Mouse (Mus musculus): Measurements from ENCODE around the gene Aff1. TPM values are rescaled to one million over a fixed set of nuclear protein-coding genes. Genes with fewer than 3 reads are reported as not detected.

Gene Aff1
- polyA plus RNA-seq, 1 experiment from 2014 or later: 2.1 TPM

DNA sequence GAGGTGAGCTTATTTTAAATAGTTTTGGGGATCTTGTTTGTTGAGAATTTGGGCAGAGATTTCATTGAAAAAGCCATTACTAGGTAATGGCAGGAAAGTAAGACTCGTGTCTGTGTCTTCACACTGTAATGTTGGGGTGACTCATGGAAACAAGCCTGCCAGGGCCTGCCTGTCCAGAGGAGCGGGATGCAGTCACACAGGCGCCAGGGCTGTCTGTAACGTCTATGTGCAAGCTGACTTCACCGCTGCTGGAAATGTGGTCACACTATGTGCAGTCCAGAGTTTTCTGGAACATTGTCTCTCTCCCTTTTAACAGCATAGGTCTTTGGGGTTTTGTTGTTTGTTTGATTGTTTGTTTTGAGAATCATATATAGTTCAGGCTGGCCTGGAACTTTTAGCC, 130.8 kb downstream of the Aff1 start:
- H3K4me1 ChIP-seq: no peaks in the 10 kb centered on the region
- H3K9me3 ChIP-seq: no peaks in the 10 kb centered on the region
- H3K4me2 ChIP-seq: no peak overlapping the region
- no peaks in the 10 kb centered on the region for H3K27me3 ChIP-seq (replicated peaks)
- no peaks in the 10 kb centered on the region for H3K36me3 ChIP-seq (replicated peaks)
- no peak overlapping the region for H3K9ac ChIP-seq
- H3K27ac ChIP-seq: no peak overlapping the region
- ATAC-seq (replicated peaks): no peak
- 93% methylated on average over 5 of the region's 5 CpGs for WGBS
- no peak overlapping the region for H3K4me3 ChIP-seq

DNA sequence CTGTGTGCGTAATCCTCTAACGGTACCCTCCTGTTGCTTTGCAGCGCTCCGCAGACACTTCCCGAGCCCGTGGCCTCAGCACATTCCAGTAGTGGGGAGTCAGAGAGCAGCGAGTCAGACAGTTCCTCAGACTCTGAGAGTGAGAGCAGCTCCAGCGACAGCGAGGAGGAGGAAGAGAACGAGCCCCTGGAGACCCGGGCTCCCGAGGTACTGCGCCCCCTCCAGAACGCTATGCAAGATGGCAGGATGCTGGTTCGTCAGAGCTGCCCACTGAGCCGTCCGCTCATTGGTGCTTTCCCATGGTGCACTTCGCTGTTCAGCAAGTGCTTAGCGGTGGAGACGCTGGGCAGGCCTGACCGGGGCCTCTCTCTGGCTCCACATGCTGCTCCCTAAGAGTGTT, 136.1 kb downstream of the Aff1 start:
- ATAC-seq (replicated peaks): no peak
- Histone ChIP-seq H3K4me1 (no peaks in the 10 kb centered on the region), H3K4me2 (no peak overlapping the region), H3K9ac (no peak overlapping the region), H3K4me3 (no peak overlapping the region), H3K36me3 (replicated peaks) (no peaks in the 10 kb centered on the region), H3K27ac (no peak overlapping the region), H3K27me3 (replicated peaks) (no peaks in the 10 kb centered on the region), H3K9me3 (no peaks in the 10 kb centered on the region)
- 86% methylated on average over 21 of the region's 21 CpGs for WGBS

DNA sequence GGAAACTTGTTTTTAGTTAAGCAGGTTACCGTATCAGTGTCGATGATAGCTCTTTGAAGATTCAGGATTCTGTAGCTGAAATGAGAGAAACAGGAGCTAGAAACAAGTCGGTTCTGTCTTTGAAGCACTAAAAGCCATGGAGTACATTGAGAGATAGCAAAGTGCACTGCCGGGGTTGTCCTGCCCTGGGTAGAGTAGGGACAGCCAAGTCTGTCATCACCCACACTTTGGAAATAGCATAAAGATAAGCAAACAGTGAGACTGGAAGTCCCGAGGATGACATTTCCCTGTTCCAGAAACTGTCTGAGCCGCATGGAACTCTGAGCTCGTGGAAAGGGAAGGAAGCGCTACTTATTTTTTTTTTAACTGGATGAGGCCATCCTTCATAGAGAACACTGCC, 136.6 kb downstream of the Aff1 start:
- Histone ChIP-seq H3K9me3 (no peaks in the 10 kb centered on the region), H3K27ac (no peak overlapping the region), H3K36me3 (replicated peaks) (no peaks in the 10 kb centered on the region), H3K4me3 (no peak overlapping the region), H3K27me3 (replicated peaks) (no peaks in the 10 kb centered on the region), H3K9ac (no peak overlapping the region), H3K4me1 (no peaks in the 10 kb centered on the region), H3K4me2 (no peak overlapping the region)
- ATAC-seq (replicated peaks): no peak
- WGBS: 84% methylated on average over 8 of the region's 8 CpGs

DNA sequence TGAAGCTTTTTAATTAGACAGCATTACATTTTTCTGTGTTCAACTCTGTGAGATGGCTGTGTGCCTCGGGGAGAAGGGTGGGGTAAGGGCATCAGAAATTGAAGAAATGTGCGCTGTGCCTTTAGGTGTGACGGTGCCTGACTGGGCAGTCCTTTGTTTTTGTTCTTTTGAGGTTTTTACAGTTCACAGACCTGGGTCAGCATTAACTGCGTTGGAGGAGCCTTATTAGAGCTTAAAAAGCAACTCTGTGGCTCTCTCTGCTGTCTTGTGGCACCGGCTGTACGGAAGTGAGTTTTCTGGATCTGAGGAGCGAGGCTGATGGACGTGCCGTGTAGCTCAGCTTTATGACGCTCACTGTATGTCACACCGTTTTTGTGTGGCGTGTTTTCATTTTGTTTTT, 137.0 kb downstream of the Aff1 start:
- no peak overlapping the region for H3K4me2 ChIP-seq
- H3K27ac ChIP-seq: no peak overlapping the region
- H3K9me3 ChIP-seq: no peaks in the 10 kb centered on the region
- H3K27me3 ChIP-seq (replicated peaks): no peaks in the 10 kb centered on the region
- no peaks in the 10 kb centered on the region for H3K36me3 ChIP-seq (replicated peaks)
- 69% methylated on average over 12 of the region's 12 CpGs for WGBS
- H3K9ac ChIP-seq: no peak overlapping the region
- ATAC-seq (replicated peaks): no peak
- H3K4me1 ChIP-seq: no peaks in the 10 kb centered on the region
- H3K4me3 ChIP-seq: no peak overlapping the region

DNA sequence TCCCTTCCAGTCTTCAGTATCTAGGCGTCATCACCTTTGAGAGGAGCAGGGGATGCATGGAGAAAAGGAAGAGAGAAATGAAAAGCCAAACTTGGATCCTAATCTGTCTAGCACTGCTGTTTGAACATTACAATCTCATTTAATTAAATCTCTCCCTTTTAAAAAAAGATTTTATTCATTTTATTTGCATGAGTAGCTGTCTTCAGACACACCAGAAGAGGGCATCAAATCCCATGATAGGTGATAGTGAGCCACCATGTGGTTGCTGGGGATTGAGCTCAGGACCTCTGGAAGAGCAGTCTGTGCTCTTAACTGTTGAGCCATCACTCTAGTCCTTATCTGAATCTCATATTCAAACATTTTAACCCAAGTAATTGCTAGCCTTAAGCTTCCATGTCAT, 138.7 kb downstream of the Aff1 start:
- no peak for ATAC-seq (replicated peaks)
- H3K27ac ChIP-seq: no peak overlapping the region
- H3K4me1 ChIP-seq: no peaks in the 10 kb centered on the region
- no peaks in the 10 kb centered on the region for H3K27me3 ChIP-seq (replicated peaks)
- H3K9ac ChIP-seq: no peak overlapping the region
- H3K9me3 ChIP-seq: no peaks in the 10 kb centered on the region
- H3K4me3 ChIP-seq: no peak overlapping the region
- 95% methylated on average over 1 of the region's 1 CpGs for WGBS
- no peaks in the 10 kb centered on the region for H3K36me3 ChIP-seq (replicated peaks)
- H3K4me2 ChIP-seq: no peak overlapping the region

DNA sequence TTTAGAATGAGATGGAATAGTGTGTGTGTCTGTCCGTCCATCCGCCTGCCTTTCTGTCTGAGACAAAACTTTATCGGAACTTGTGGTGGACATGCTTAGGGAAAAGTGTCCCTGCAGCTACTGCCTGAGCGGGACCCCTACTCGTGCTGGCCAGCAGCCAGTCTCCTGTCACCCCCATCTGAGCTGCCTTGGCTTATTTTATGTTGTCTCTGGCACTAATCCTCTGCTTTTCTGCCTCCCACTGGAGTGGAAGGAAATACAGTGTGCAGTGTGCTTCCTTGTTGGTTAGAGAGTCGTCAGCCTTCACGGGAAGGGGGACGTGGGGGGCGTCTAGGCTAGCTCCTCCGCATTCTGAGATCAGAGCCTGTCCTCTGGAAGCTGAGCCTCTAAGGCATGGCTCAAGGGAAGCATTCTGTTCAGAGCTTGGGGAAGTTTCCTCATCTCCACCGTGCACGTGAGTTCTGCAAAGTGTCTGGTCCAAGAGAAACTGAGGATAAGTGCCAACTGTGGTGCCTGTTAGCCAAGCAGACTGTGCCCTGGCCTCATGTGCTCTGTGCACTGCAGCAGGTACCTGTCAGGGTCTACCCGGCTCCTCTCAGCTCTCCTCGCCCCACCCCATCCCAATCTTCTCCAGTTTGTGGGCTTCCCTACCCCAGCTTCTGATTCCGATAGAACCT, 143.4 kb downstream of the Aff1 start:
- no peak overlapping the region for H3K27ac ChIP-seq
- no peak overlapping the region for H3K4me3 ChIP-seq
- H3K4me2 ChIP-seq: no peak overlapping the region
- no peak for ATAC-seq (replicated peaks)
- no peaks in the 10 kb centered on the region for H3K27me3 ChIP-seq (replicated peaks)
- H3K9ac ChIP-seq: no peak overlapping the region
- no peaks in the 10 kb centered on the region for H3K36me3 ChIP-seq (replicated peaks)
- 77% methylated on average over 15 of the region's 15 CpGs for WGBS
- H3K9me3 ChIP-seq: no peaks in the 10 kb centered on the region
- no peaks in the 10 kb centered on the region for H3K4me1 ChIP-seq

DNA sequence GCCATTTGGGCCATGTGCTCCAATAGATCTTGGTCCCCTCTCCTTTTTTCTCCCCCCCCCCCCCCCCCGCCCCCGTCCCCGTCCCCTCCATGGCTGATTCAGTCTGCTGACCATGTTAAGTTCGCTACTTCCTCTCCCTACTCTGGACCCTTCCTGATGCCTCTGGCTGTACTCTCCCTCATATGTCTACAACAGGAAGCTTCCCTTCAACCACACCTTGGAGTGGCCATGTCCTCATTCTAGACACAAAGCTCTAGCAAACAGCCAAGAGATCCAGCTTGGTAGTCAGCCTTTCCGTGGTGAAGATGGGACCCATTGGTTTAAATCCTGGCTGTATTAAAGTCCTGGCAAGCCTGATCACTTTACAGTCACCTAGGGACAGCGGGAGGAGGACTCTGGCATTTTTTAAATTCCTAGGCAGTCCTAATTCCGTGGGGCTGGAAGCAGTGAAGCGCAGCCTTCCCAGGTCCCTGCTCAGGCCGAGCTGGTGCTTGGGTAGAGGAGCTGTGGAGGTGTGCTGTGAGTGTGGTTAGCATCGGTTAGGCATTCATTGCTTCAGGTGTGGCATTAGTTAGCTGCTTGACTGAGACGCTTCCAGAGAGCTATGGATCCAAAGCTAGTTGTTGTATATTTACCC, 144.1 kb downstream of the Aff1 start:
- H3K27ac ChIP-seq: no peak overlapping the region
- 68% methylated on average over 10 of the region's 11 CpGs for WGBS
- no peak for ATAC-seq (replicated peaks)
- no peaks in the 10 kb centered on the region for H3K36me3 ChIP-seq (replicated peaks)
- H3K27me3 ChIP-seq (replicated peaks): no peaks in the 10 kb centered on the region
- no peaks in the 10 kb centered on the region for H3K4me1 ChIP-seq
- no peak overlapping the region for H3K4me2 ChIP-seq
- no peak overlapping the region for H3K9ac ChIP-seq
- H3K4me3 ChIP-seq: no peak overlapping the region
- H3K9me3 ChIP-seq: no peaks in the 10 kb centered on the region

DNA sequence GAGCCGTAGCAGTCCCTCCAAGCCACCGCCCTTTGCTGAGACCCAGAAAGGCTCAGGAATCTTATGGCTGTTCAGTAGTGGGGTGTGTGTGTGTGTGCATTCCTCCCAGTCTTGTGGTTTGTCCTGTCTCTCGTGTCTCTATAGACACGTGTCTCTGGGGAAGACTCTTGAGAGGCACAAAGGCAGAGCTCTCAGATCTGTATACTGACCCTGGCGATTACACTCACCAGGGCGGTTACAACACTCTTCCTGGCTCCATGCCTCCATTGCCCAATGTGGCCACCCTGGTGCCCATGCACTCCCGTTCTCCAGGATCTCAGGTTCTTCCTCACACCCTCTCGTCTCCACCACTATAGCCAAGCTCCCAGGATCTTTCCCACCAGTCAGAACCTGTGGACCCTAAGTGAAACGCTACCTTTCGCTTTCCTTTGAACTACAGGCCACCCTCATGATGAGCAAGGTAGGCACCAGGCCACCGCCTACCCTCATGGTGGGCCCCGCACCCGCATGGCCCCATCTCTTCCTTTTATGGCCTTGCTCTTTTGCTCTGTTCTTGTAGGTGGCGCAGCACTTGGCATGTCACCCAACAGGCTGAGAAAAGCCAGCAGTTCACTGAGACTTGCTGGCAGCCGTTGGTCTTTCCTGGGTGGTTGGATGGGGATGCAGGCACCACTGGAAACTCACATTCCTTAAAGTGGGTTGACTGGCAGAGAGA, 146.5 kb downstream of the Aff1 start:
- H3K36me3 ChIP-seq (replicated peaks): no peaks in the 10 kb centered on the region
- no peaks in the 10 kb centered on the region for H3K4me1 ChIP-seq
- H3K4me2 ChIP-seq: no peak overlapping the region
- H3K27ac ChIP-seq: no peak overlapping the region
- ATAC-seq (replicated peaks): no peak
- H3K9ac ChIP-seq: no peak overlapping the region
- WGBS: 91% methylated on average over 15 of the region's 15 CpGs
- no peaks in the 10 kb centered on the region for H3K27me3 ChIP-seq (replicated peaks)
- no peaks in the 10 kb centered on the region for H3K9me3 ChIP-seq
- H3K4me3 ChIP-seq: no peak overlapping the region

DNA sequence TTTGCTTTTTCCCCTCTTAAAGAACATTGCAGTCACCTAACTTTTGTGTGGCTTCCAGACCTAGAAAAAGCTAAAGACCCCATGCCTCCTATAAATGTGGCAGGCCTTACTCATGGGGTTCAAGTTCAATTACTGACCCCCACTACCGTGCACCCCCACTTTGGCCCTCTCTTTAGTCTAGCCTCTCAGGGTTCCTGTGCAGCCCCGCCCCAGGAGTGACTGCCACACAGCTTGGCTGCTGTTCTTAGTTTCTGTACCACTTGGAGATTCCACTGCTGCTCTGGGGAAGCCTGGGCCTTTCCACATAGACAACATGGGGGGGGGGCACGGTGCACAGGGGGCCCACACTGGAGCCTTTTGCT, 147.1 kb downstream of the Aff1 start:
- ATAC-seq (replicated peaks): no peak
- Histone ChIP-seq H3K4me1 (no peaks in the 10 kb centered on the region), H3K27ac (no peak overlapping the region), H3K9me3 (no peaks in the 10 kb centered on the region), H3K9ac (no peak overlapping the region), H3K4me2 (no peak overlapping the region), H3K27me3 (replicated peaks) (no peaks in the 10 kb centered on the region), H3K36me3 (replicated peaks) (no peaks in the 10 kb centered on the region), H3K4me3 (no peak overlapping the region)
- 79% methylated on average over 3 of the region's 3 CpGs for WGBS

DNA sequence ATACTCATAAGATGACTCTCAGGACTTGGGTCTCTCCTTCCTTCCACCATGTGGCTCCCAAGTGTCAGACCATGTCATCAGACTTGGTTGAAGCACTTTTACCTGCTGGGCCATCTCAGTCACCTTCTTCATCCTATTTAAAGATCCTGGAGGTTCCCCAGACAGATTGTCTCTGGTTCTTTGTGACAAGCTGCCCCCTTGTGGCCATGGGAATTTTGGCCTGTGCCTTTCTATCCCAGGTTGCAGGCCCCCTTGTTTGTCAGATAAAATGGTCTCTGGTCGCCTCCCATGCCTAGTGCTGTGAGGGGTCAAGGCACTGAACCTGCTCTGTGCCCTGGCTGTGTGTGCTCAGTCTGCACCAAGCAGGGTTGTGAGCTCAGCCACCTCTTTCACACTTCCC, 151.8 kb downstream of the Aff1 start:
- Histone ChIP-seq H3K27me3 (replicated peaks) (no peaks in the 10 kb centered on the region), H3K9ac (no peak overlapping the region), H3K36me3 (replicated peaks) (no peaks in the 10 kb centered on the region), H3K4me1 (peaks cover 16% of the 10 kb centered on the region), H3K27ac (no peak overlapping the region), H3K9me3 (no peaks in the 10 kb centered on the region), H3K4me2 (no peak overlapping the region), H3K4me3 (no peak overlapping the region)
- ATAC-seq (replicated peaks): no peak
- 45% methylated on average over 1 of the region's 1 CpGs for WGBS

DNA sequence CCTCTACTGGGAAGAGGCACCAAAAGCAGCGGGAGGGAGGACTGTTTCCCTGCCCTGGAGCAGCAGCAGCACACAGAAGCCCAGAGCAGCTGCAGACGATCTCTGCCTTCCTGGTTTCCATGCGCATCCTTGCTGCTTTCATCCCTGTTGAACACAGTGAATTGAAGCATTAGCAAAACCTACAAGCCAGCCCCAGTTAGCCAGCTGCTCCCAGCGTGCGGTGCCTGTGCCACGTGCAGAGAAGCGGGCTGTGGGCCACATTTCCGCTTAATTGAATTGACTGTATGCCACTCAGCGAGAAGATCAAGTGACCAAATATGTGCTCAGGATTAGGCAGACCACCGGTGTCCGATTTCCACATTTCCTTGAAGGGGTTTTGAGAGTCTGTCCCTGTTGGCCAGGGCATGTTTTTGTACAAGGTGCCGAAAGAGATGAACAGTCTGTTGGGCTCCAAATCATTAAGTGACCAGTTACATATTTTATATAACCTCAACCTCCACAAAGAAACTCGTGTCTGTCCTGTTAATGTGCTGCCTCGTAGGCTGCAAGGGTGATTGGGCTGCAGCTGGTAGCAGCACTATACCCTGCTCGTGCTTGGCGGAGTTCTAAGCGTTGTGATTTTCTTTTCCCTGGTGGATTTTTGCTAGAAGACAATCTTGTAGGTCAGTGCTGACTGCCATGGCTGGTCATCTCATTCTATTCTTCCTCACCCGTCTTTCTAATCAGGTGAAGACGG, 153.4 kb downstream of the Aff1 start:
- Histone ChIP-seq H3K9me3 (no peaks in the 10 kb centered on the region), H3K4me3 (no peak overlapping the region), H3K4me1 (peaks cover 16% of the 10 kb centered on the region), H3K36me3 (replicated peaks) (no peaks in the 10 kb centered on the region), H3K4me2 (no peak overlapping the region), H3K27ac (0 out of 2 replicates have a peak overlapping the region, but pooled peaks have one; percentile 14), H3K9ac (no peak overlapping the region), H3K27me3 (replicated peaks) (no peaks in the 10 kb centered on the region)
- peak; percentile 71 for ATAC-seq (replicated peaks)
- 32% methylated on average over 19 of the region's 19 CpGs for WGBS

DNA sequence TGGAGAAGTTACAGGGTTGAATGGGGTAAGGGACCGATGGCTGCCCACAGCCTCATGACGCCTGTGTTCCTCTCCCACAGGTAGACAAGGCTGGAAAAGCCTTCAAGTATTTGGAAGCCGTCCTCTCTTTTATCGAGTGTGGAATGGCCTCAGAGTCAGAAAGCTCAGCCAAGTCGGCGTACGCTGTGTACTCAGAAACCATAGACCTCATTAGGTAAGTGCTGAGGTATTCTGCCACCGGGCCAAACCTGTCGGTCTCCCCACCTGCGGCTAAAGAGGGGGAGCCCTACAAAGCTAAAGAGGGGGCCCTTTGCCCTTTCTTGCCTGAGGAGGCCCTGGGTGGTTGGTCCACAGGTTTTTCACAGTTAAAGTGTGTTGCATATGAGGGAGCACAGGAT, 154.0 kb downstream of the Aff1 start:
- Histone ChIP-seq H3K9ac (no peak overlapping the region), H3K27ac (no peak overlapping the region), H3K36me3 (replicated peaks) (no peaks in the 10 kb centered on the region), H3K4me3 (no peak overlapping the region), H3K4me1 (peaks cover 16% of the 10 kb centered on the region), H3K9me3 (no peaks in the 10 kb centered on the region), H3K27me3 (replicated peaks) (no peaks in the 10 kb centered on the region), H3K4me2 (no peak overlapping the region)
- 85% methylated on average over 10 of the region's 10 CpGs for WGBS
- no peak for ATAC-seq (replicated peaks)
